Mouse (Mus musculus): ENCODE measurements around the gene Scamp4. TPM values are rescaled to one million over a fixed set of nuclear protein-coding genes. Genes with fewer than 3 reads are reported as not detected.

The Scamp4 gene
- polyA plus RNA-seq, 1 experiment from 2014 or later = 62.1 TPM

DNA sequence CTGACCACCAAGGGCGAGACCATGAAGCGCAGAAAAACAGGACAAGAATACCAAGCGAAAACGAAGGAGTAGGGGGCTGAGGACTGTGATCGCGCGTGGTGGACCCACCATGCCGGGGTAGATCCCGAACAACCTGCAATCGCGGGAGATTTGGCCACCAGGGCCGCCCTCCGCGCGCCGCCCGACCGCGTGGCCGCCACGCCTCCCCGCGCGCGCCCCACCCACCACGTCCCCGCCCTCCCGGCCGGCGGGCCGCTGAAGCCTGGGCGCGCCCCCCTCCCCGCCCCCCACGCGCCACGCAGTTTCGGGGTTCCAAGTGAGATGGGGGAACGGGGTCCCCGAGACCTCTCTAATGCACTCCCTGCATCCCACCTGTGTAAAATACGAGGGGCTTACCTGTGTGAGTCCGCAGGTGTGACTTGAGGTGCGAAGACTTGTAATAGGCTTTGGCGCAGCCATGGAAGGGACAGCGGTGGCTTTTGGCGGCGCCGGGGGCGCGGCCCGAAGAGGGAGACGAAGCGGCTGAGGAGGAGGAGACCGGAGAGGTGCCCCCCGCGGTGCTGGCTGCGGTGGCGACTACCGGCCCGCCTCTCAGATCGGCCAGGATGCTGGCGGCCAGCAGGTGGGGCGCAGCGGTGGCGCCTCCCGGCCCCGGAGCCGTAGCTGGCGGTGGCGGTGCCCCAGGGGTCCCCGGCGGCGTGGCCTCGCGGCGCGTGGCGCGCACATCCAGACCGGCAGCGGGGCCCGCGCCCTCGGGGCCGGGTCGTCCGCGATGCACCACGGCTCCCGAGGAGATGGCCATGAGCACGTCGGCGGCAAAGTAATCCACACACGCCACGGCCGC, 26.1 kb upstream of the Scamp4 start:
- Histone ChIP-seq H3K4me3 (replicated peaks; ENCODE audit: low read depth, low read length) (peak overlapping the region; percentile 80), H3K36me3 (ENCODE audit: control insufficient read depth, insufficient read depth, low read length) (peaks cover 3% of the 10 kb centered on the region; the same call in 1 of the 2 replicates), H3K27me3 (ENCODE audit: control insufficient read depth, insufficient read depth, low read length) (no peaks in the 10 kb centered on the region), H3K4me2 (ENCODE audit: low read length) (peak overlapping the region; percentile 91), H3K4me1 (ENCODE audit: control insufficient read depth, insufficient read depth, low read length) (peaks cover 30% of the 10 kb centered on the region), H3K9ac (replicated peaks; ENCODE audit: low read length) (peak overlapping the region; percentile 71), H3K27ac (replicated peaks; ENCODE audit: low read depth, low read length) (peak overlapping the region; percentile 81), H3K9me3 (ENCODE audit: control insufficient read depth, low read length) (no peaks in the 10 kb centered on the region)
- peak; percentile 67 for DNase-seq
- under 1% methylated on average over 94 of the region's 96 CpGs for whole genome bisulfite sequencing
- peak; percentile 3; the same call in 1 of the 2 replicates for ATAC-seq (ENCODE audit: low FRiP score, low TSS enrichment)

DNA sequence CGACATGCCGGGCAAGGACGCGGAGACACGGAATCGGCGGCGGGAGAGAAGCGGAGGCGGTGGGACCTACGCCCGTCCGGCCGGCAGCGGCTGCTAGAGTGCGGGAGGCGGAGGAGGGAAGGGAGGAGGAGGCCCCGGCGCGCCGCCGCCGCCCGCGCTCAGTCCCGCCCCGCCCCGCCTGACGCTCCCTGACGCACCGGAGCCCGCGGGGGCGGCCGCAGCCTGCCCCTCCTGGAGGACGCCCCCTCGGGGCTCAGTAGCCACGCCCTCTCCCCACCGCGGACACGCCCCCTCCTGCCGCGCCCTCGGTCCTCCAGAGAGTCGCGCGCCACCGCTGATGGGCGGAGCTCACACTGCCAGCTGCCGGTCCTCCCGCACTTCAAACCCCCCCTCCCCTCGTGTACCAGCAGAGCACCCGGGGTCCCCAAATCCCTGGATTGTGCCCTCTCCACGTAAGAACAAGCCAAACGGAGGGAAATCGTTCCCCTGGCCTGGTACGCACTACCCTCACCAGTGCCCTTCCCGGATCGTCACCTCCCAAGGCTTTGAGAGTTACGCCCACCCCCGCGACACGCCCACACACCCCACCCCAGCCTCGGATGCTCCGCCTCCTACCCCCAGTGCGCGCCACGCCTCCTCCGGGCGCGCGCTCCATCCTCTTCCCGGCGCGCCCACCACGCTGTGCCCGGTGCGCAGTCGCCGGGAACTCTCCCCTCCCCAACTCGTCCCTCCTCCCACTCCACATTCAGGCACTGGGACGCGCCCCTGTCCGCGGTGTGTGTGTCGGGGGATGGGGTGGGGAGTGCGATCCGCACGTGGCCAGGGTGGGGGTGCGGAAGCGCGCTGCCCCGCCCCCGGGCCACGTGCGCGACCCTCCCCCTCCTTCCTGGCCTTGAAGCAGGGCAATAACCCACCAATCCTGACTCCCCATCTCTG, 25.2 kb upstream of the Scamp4 start, which contains the start of gene Klf16:
Gene Klf16 (minus strand): TSS at position 127 of the 936 bp plus-strand sequence.
- H3K4me3 ChIP-seq (replicated peaks; ENCODE audit: low read depth, low read length) = peak within 1 kb of the TSS; percentile 80
- H3K9me3 ChIP-seq (ENCODE audit: control insufficient read depth, low read length) = no peaks in the 10 kb centered on the region
- H3K4me1 ChIP-seq (ENCODE audit: control insufficient read depth, insufficient read depth, low read length) = peaks cover 30% of the 10 kb centered on the region
- H3K27me3 ChIP-seq (ENCODE audit: control insufficient read depth, insufficient read depth, low read length) = no peaks in the 10 kb centered on the region
- H3K27ac ChIP-seq (replicated peaks; ENCODE audit: low read depth, low read length) = peak within 1 kb of the TSS; percentile 81
- peak within 1 kb of the TSS; percentile 91 for H3K4me2 ChIP-seq (ENCODE audit: low read length)
- H3K36me3 ChIP-seq (ENCODE audit: control insufficient read depth, insufficient read depth, low read length) = peaks cover 3% of the 10 kb centered on the region; the same call in 1 of the 2 replicates
- ATAC-seq (ENCODE audit: low FRiP score, low TSS enrichment) = peak; percentile 83
- peak within 1 kb of the TSS; percentile 71 for H3K9ac ChIP-seq (replicated peaks; ENCODE audit: low read length)
- WGBS = under 1% methylated on average over 76 of the region's 97 CpGs
- peak; percentile 93 for DNase-seq

DNA sequence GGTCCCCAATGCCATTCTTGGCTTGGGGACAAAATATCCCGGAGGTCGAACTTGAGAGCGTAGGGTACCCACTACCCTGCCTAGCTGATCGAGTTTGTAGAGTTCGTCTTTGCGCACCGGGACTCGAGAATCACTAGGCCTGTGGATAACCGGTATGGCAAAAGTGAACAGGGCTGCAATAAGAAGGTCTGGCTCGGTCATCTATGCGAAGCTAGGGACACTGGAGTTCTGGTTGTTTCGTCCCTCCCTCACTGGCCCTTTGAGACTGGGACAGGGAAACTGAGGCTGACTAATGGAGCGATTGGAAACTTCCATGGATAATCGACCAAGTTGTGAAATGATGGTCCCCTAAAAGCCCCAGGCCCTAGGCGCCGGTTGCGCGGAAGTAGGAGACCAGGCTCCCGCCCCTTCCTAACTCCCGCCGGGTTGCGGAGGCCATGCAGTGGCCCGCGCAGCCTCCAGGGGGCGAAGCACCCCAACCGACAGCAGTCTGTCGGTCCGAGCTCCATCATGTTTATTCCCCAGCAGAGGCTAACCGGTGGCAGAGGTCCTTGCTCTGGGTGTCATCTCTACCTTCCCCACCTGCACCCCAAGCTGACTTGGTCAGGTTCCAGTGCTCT, 24.4 kb upstream of the Scamp4 start:
- Histone ChIP-seq H3K36me3 (ENCODE audit: control insufficient read depth, insufficient read depth, low read length) (peaks cover 4% of the 10 kb centered on the region), H3K4me3 (replicated peaks; ENCODE audit: low read depth, low read length) (peak overlapping the region; percentile 80), H3K27ac (replicated peaks; ENCODE audit: low read depth, low read length) (peak overlapping the region; percentile 81), H3K4me2 (ENCODE audit: low read length) (peak overlapping the region; percentile 91), H3K4me1 (ENCODE audit: control insufficient read depth, insufficient read depth, low read length) (peaks cover 30% of the 10 kb centered on the region), H3K9ac (replicated peaks; ENCODE audit: low read length) (peak overlapping the region; percentile 71; the same call in 1 of the 2 replicates), H3K27me3 (ENCODE audit: control insufficient read depth, insufficient read depth, low read length) (no peaks in the 10 kb centered on the region), H3K9me3 (ENCODE audit: control insufficient read depth, low read length) (no peaks in the 10 kb centered on the region)
- peak; percentile 4; the same call in 1 of the 2 replicates for ATAC-seq (ENCODE audit: low FRiP score, low TSS enrichment)
- under 1% methylated on average over 29 of the region's 29 CpGs for WGBS
- peak; percentile 79 for DNase-seq

DNA sequence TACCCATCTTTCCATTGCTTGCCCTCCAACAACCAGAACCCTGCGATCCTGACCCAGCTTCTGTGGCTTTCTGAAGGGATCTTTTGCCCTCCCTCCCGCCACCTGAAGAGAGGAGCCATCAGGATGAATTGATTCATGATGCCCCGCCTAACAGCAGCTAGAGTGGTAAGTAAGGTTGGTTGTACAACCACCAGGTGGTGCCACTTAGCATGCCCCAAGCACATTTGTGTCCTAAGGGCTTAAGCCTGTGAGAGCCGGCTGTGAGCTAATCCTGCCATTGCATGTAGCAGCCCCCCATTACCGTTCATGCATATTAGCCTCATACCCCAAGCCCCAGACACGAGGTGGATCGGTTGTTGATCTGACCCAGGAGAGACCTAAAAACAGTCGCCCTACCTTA, 23.8 kb upstream of the Scamp4 start:
- no peak overlapping the region for H3K4me2 ChIP-seq (ENCODE audit: low read length)
- no peak for ATAC-seq (ENCODE audit: low FRiP score, low TSS enrichment)
- 6% methylated on average over 8 of the region's 8 CpGs for WGBS

DNA sequence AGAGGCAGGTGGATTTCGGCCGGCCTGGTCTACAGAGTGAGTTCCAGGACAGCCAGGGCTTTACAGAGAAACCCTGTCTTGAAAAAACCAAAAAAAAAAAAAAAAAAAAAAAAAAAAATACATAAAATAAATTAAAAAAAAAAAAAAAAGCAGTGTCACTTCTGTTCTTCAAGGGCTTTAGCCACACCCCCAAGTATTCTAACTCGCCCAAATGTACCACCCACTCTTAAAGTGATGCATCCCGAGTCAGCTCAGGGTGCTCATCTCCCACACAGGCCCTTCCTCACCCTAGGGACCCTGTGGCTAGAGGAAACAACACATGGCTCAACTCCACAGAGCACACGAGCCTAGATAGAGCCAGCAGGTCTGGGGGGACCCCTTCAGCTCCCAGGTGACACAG, 19.6 kb upstream of the Scamp4 start:
- Histone ChIP-seq H3K27me3 (ENCODE audit: control insufficient read depth, insufficient read depth, low read length) (no peaks in the 10 kb centered on the region), H3K4me1 (ENCODE audit: control insufficient read depth, insufficient read depth, low read length) (peaks cover 8% of the 10 kb centered on the region; the same call in 1 of the 2 replicates), H3K4me2 (ENCODE audit: low read length) (no peak overlapping the region), H3K9me3 (ENCODE audit: control insufficient read depth, low read length) (no peaks in the 10 kb centered on the region), H3K4me3 (replicated peaks; ENCODE audit: low read depth, low read length) (no peak overlapping the region), H3K9ac (replicated peaks; ENCODE audit: low read length) (no peak overlapping the region), H3K27ac (replicated peaks; ENCODE audit: low read depth, low read length) (no peak overlapping the region), H3K36me3 (ENCODE audit: control insufficient read depth, insufficient read depth, low read length) (peaks cover 29% of the 10 kb centered on the region)
- ATAC-seq (ENCODE audit: low FRiP score, low TSS enrichment) (no peak), DNase-seq (no peak)
- WGBS = 89% methylated on average over 5 of the region's 5 CpGs

More for the DNA sequence above, 23.8 kb upstream of the Scamp4 start:
- peaks cover 10% of the 10 kb centered on the region for H3K36me3 ChIP-seq (ENCODE audit: control insufficient read depth, insufficient read depth, low read length)
- no peak overlapping the region for H3K4me3 ChIP-seq (replicated peaks; ENCODE audit: low read depth, low read length)
- no peaks in the 10 kb centered on the region for H3K9me3 ChIP-seq (ENCODE audit: control insufficient read depth, low read length)
- no peaks in the 10 kb centered on the region for H3K27me3 ChIP-seq (ENCODE audit: control insufficient read depth, insufficient read depth, low read length)
- peaks cover 30% of the 10 kb centered on the region for H3K4me1 ChIP-seq (ENCODE audit: control insufficient read depth, insufficient read depth, low read length)
- no peak overlapping the region for H3K27ac ChIP-seq (replicated peaks; ENCODE audit: low read depth, low read length)
- DNase-seq = peak; percentile 71
- H3K9ac ChIP-seq (replicated peaks; ENCODE audit: low read length) = no peak overlapping the region

DNA sequence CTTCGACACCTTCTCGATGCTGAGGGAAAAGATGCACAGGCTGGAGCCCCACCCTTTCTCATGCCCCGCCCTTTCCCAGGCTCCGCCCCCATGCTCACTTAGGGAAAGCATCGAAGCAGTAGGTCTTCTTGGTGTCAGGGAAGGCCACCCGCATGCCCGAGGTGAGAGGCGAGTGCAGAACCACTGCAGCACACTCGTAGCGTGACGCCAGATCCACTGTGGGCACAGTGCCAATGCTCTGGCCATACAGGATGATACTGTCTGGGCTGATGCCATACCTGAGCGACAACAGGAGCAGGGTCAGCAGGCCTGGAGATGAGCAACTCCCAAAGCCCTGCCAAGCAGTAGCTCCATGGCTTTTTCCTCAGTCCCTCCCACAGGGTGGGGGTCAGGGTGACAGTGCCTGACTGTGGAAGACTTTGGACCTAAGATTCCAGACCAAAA, 18.6 kb upstream of the Scamp4 start:
- H3K36me3 ChIP-seq (ENCODE audit: control insufficient read depth, insufficient read depth, low read length) = peaks cover 29% of the 10 kb centered on the region
- ATAC-seq (ENCODE audit: low FRiP score, low TSS enrichment) = no peak
- no peaks in the 10 kb centered on the region for H3K9me3 ChIP-seq (ENCODE audit: control insufficient read depth, low read length)
- H3K4me3 ChIP-seq (replicated peaks; ENCODE audit: low read depth, low read length) = no peak overlapping the region
- 62% methylated on average over 12 of the region's 12 CpGs for WGBS
- no peak overlapping the region for H3K4me2 ChIP-seq (ENCODE audit: low read length)
- H3K9ac ChIP-seq (replicated peaks; ENCODE audit: low read length) = no peak overlapping the region
- no peaks in the 10 kb centered on the region for H3K27me3 ChIP-seq (ENCODE audit: control insufficient read depth, insufficient read depth, low read length)
- no peak overlapping the region for H3K27ac ChIP-seq (replicated peaks; ENCODE audit: low read depth, low read length)
- no peak for DNase-seq
- H3K4me1 ChIP-seq (ENCODE audit: control insufficient read depth, insufficient read depth, low read length) = peaks cover 13% of the 10 kb centered on the region

DNA sequence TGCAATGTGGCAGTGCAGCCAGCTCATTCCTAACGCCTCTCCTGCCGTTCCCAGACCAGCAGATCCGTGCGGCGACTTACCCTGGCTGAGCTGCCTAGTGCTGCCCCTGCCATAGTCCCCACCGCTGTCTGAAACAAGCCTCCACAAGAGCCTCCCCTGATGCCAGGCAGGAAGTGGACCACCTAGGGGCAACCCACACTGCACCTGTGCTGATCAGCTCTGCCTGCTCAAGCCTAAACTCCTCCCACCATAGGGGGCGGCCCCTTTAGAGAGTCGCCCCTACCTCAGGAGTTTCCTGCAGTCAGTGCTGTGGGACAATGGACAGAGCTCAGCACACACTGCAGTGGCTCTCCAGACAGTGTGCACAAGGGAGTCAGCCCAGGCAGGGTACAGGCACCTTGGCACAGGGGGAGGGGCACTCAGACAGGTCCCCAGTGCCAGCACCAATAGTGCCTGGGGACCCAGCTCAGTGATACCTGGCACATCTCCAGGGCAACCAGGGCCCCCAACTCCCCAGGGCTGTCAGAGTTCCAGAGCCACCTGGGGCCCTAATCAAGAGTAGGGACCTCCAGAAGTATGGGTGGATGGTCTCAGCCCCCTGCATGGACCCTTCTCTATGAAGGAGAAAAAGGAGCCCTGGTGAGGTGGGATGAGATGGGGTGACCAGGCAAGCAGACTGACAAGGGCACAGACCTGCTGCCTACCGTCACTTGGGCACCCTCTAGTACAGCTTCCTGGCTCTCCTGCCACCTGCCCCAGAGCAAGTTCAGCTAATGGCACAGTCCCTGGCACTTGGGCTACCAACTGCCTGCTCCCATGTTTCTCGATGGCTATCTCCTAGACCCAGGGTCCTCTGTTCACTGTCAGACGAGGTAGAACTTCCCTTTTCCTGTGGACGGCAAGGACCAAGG, 17.8 kb upstream of the Scamp4 start:
- ATAC-seq (ENCODE audit: low FRiP score, low TSS enrichment) = no peak
- Histone ChIP-seq H3K27ac (replicated peaks; ENCODE audit: low read depth, low read length) (no peak overlapping the region), H3K4me2 (ENCODE audit: low read length) (no peak overlapping the region), H3K36me3 (ENCODE audit: control insufficient read depth, insufficient read depth, low read length) (peaks cover 29% of the 10 kb centered on the region), H3K27me3 (ENCODE audit: control insufficient read depth, insufficient read depth, low read length) (no peaks in the 10 kb centered on the region), H3K4me3 (replicated peaks; ENCODE audit: low read depth, low read length) (no peak overlapping the region), H3K4me1 (ENCODE audit: control insufficient read depth, insufficient read depth, low read length) (peaks cover 18% of the 10 kb centered on the region), H3K9me3 (ENCODE audit: control insufficient read depth, low read length) (no peaks in the 10 kb centered on the region), H3K9ac (replicated peaks; ENCODE audit: low read length) (no peak overlapping the region)
- 75% methylated on average over 12 of the region's 12 CpGs for WGBS
- no peak for DNase-seq
